Comparison of ENCODE assay signal across 1 mouse cellular context in genomic region chr12:70156222-70156621, GRCm38 (mm10).
TF ChIP-seq lines count a peak whose summit lies in the region.

No protein-coding gene starts in this region.

TF ChIP-seq in MEL, 35 proteins besides CTCF, POLR2A, EP300 and RAD21 (continued from another document):
- TF ChIP-seq ELF1 (IDR thresholded peaks at IDR 0.05; ENCODE audit: low read depth, low read length) (no peak), TCF12 (IDR thresholded peaks at IDR 0.05; ENCODE audit: low read depth, low read length) (no peak), ZNF384 (IDR thresholded peaks at IDR 0.05; ENCODE audit: low read depth, low read length) (no peak), MAX (IDR thresholded peaks at IDR 0.05; ENCODE audit: low read length) (peak; percentile 98), ETS1 (IDR thresholded peaks at IDR 0.05; ENCODE audit: low read depth, low read length) (peak; percentile 26; the same call in 1 of the 2 replicates), MXI1 (IDR thresholded peaks at IDR 0.05; ENCODE audit: low read depth, low read length) (no peak), GABPA (IDR thresholded peaks at IDR 0.05; ENCODE audit: low read depth, low read length) (no peak), MYC (IDR thresholded peaks at IDR 0.05; ENCODE audit: low read depth, low read length) (peak; percentile 87), USF2 (IDR thresholded peaks at IDR 0.05; ENCODE audit: borderline replicate concordance in 1 of 2, insufficient read depth in 1 of 2, low read depth in 1 of 2, low read length in 2 of 2) (no peak), NRF1 (IDR thresholded peaks at IDR 0.05; ENCODE audit: insufficient read depth, low read depth, low read length, poor library complexity, severe bottlenecking) (no peak), MEF2A (IDR thresholded peaks at IDR 0.05; ENCODE audit: extremely low read depth, insufficient replicate concordance, low read depth, low read length, poor library complexity, severe bottlenecking) (no peak)
TF ChIP-seq in MEL: peak in this region for 6.
